ENCODE assay signal across 8 mouse cellular contexts in genomic region chr2:75981440-75982081, GRCm38 (mm10). TPM values are rescaled to one million over a fixed set of nuclear protein-coding genes. Genes with fewer than 3 reads are reported as not detected.
DNase-seq lines count a peak whose midpoint lies in the region; ATAC-seq lines count a peak whose summit lies in the region.
"Not testable (repeated sequence)": the region's sequence is repeated elsewhere in the genome, so short reads cannot be mapped to it uniquely, and the experiment has no call there.

TSS of gene Ttc30a1 (minus strand) at chr2:75981967.

- not testable (repeated sequence) for H3K36me3 ChIP-seq in embryonic facial prominence, embryonic 11.5 days (replicated peaks; ENCODE audit: control insufficient read depth, insufficient read depth, low read depth, low read length); intestine, embryonic 16.5 days (ENCODE audit: control insufficient read depth, insufficient read depth, low read length)

- DNase-seq in adrenal gland, postnatal 14 days = peak; percentile 88
- DNase-seq in embryonic facial prominence, embryonic 11.5 days (ENCODE audit: low spot score) = peak; percentile 93
- peak; percentile 77 to 84 for DNase-seq in left cerebral cortex, postnatal 14 days (ENCODE audit: low spot score in 2 of 2)
- DNase-seq in right cerebral cortex, adult 2 months (ENCODE audit: low spot score in 2 of 2) = peak; percentile 76 to 88
- DNase-seq in urinary bladder, adult 2 months (ENCODE audit: low spot score) = peak; percentile 46

- H3K9me3 ChIP-seq in embryonic facial prominence, embryonic 11.5 days (replicated peaks; ENCODE audit: control insufficient read depth, low read length); intestine, embryonic 16.5 days (ENCODE audit: control insufficient read depth, low read length): not testable (repeated sequence)

- not testable (repeated sequence) for H3K27ac ChIP-seq in embryonic facial prominence, embryonic 11.5 days (replicated peaks; ENCODE audit: low read depth, low read length); intestine, embryonic 16.5 days (ENCODE audit: low read length)

- H3K4me2 ChIP-seq in embryonic facial prominence, embryonic 11.5 days (ENCODE audit: low read depth, low read length) = peak within 1 kb of the TSS; percentile 57
- H3K4me2 ChIP-seq in intestine, embryonic 16.5 days (ENCODE audit: low read depth, low read length) = peak within 1 kb of the TSS; percentile 64

- H3K4me3 ChIP-seq in embryonic facial prominence, embryonic 11.5 days (ENCODE audit: low read depth, low read length) = peak within 1 kb of the TSS; percentile 38
- peak within 1 kb of the TSS; percentile 57 for H3K4me3 ChIP-seq in intestine, embryonic 16.5 days (ENCODE audit: low read length)

- peak; percentile 44; the same call in 1 of the 2 replicates for ATAC-seq in embryonic facial prominence, embryonic 11.5 days (replicated peaks; ENCODE audit: insufficient number of reproducible peaks, low FRiP score, low TSS enrichment, low read depth)
- ATAC-seq in granulocyte monocyte progenitor cell, adult 5-6 weeks (replicated peaks; ENCODE audit: poor library complexity, severe bottlenecking) = peak; percentile 45
- peak; percentile 77 for ATAC-seq in intestine, embryonic 16.5 days
- ATAC-seq in megakaryocyte progenitor cell, adult 5-6 weeks (replicated peaks; ENCODE audit: poor library complexity) = peak; percentile 71

- H3K27me3 ChIP-seq in embryonic facial prominence, embryonic 11.5 days (ENCODE audit: control insufficient read depth, insufficient read depth, low read length); intestine, embryonic 16.5 days (replicated peaks; ENCODE audit: control insufficient read depth, insufficient read depth, low read length): not testable (repeated sequence)

- H3K4me1 ChIP-seq in embryonic facial prominence, embryonic 11.5 days (ENCODE audit: control insufficient read depth, insufficient read depth, low read length); intestine, embryonic 16.5 days (ENCODE audit: control insufficient read depth, insufficient read depth, low read length): not testable (repeated sequence)

- intact Hi-C loops in left cerebral cortex, postnatal 14 days (cut with DNase I) = not testable (repeated sequence)

- 4% methylated on average over 28 of the region's 34 CpGs for WGBS in embryonic facial prominence, embryonic 11.5 days
- WGBS in intestine, embryonic 16.5 days = 3% methylated on average over 29 of the region's 34 CpGs

- peak within 1 kb of the TSS; percentile 59 for H3K9ac ChIP-seq in embryonic facial prominence, embryonic 11.5 days (replicated peaks; ENCODE audit: low read length)
- peak within 1 kb of the TSS; percentile 71 for H3K9ac ChIP-seq in intestine, embryonic 16.5 days (ENCODE audit: low read depth, low read length)

RNA-seq across cellular contexts. Expression of gene Ttc30a1, which starts in this region (rescaled TPM):
- total RNA-seq in adrenal gland, postnatal 14 days (2021) = 2.3 and 3.8 TPM in 2 replicates
- 11.7 and 13.8 TPM in 2 replicates for polyA plus RNA-seq in embryonic facial prominence, embryonic 11.5 days (2014; fragmentation: Nextera tagmentation; extraction: Ambion mirVana)
- total RNA-seq in granulocyte monocyte progenitor cell, adult 5-6 weeks (2014; fragmentation: Nextera tagmentation) = 0.73 and 0.98 TPM in 2 replicates
- total RNA-seq in granulocyte monocyte progenitor cell, adult 5-6 weeks (2017) = 4.1 and 4.5 TPM in 2 replicates
- polyA plus RNA-seq in intestine, embryonic 16.5 days (2015; fragmentation: Nextera tagmentation; extraction: Ambion mirVana) = 5.1 and 5.2 TPM in 2 replicates
- 1 to 10 TPM; 2.2 to 3.5 TPM for total RNA-seq in left cerebral cortex, postnatal 14 days (2021)
- 4.0 and 4.3 TPM in 2 replicates for total RNA-seq in megakaryocyte progenitor cell, adult 5-6 weeks (2015)
- total RNA-seq in megakaryocyte progenitor cell, adult 5-6 weeks (2017) = 3.6 and 3.7 TPM in 2 replicates
- 3.0 and 3.5 TPM in 2 replicates for polyA plus RNA-seq in urinary bladder, adult 2 months (2012; rRNA removed)
